Mouse (Mus musculus): ENCODE data around the gene Capza3. TPM values are rescaled to one million over a fixed set of nuclear protein-coding genes. Genes with fewer than 3 reads are reported as not detected.
A peak's percentile ranks its signal among the peaks of the same experiment; 100 is the strongest.

Capza3 gene
- polyA plus RNA-seq (2014; fragmentation: Nextera tagmentation; extraction: Ambion mirVana), result not detected in 2 replicates

DNA sequence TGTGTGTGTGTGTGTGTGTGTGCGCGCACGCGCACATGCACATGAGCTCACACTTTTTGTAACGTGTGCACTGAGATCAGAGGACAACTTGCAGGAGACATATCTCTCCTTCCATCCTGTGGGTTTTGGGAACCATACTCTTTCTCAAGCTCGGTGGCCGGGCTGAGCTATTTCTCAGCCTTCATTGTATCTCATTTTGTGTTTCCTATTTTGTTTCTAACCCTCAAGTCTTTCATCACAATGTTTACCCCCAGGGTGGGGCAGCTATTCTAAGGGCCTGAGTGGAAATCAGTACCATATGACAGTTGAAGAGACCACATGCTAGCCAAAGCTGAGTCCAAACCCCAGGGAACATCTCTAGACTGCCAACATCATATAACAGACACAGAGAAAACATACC, at the start of gene Capza3:
TSS of gene Capza3 (plus strand) at position 301 of the 400 bp plus-strand sequence.
- no peak within 1 kb of the TSS for H3K9ac ChIP-seq (ENCODE audit: low read length)
- no peak within 1 kb of the TSS for H3K4me3 ChIP-seq (ENCODE audit: low read depth, low read length)
- DNase-seq (ENCODE audit: low spot score), result no peak
- H3K36me3 ChIP-seq (ENCODE audit: control insufficient read depth, insufficient read depth, low read length), result no peaks in the 10 kb centered on the region
- no peaks in the 10 kb centered on the region for H3K4me1 ChIP-seq (ENCODE audit: control insufficient read depth, insufficient read depth, low read length)
- H3K9me3 ChIP-seq (replicated peaks; ENCODE audit: control insufficient read depth, low read length), result no peaks in the 10 kb centered on the region
- H3K27ac ChIP-seq (ENCODE audit: low read depth, low read length), result no peak within 1 kb of the TSS
- H3K27me3 ChIP-seq (replicated peaks; ENCODE audit: control insufficient read depth, insufficient read depth, low read length), result no peaks in the 10 kb centered on the region
- H3K4me2 ChIP-seq (ENCODE audit: low read length), result no peak within 1 kb of the TSS
- WGBS, result 89% methylated on average over 7 of the region's 7 CpGs
- no peak for ATAC-seq

DNA sequence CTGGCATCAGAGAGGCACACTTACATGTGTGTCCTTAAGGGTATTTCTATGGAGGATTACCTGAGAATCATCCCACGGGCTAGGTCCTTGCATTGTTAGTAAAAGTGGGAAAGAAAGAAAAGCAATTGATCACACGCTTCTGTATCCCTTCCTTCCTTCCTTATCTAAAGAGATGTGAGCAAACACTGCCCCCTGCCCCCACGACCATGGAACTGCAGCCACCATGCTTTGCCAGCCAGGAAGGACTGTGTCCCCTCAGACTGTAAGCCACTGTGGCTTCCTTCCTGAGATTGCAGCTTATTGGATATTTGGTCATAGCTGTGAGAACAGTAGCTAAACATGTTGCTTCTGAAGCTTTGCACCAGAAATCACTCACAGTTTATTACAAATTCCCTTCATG, 35.9 kb upstream of the Capza3 start:
- Histone ChIP-seq H3K27ac (ENCODE audit: low read depth, low read length) (no peak overlapping the region), H3K36me3 (ENCODE audit: control insufficient read depth, insufficient read depth, low read length) (no peaks in the 10 kb centered on the region), H3K9me3 (replicated peaks; ENCODE audit: control insufficient read depth, low read length) (peaks cover 3% of the 10 kb centered on the region; the same call in 1 of the 2 replicates), H3K9ac (ENCODE audit: low read length) (no peak overlapping the region), H3K4me3 (ENCODE audit: low read depth, low read length) (no peak overlapping the region), H3K4me2 (ENCODE audit: low read length) (no peak overlapping the region), H3K4me1 (ENCODE audit: control insufficient read depth, insufficient read depth, low read length) (no peaks in the 10 kb centered on the region), H3K27me3 (replicated peaks; ENCODE audit: control insufficient read depth, insufficient read depth, low read length) (no peaks in the 10 kb centered on the region)
- no peak for ATAC-seq
- 79% methylated on average over 3 of the region's 3 CpGs for WGBS
- DNase-seq (ENCODE audit: low spot score), result no peak

DNA sequence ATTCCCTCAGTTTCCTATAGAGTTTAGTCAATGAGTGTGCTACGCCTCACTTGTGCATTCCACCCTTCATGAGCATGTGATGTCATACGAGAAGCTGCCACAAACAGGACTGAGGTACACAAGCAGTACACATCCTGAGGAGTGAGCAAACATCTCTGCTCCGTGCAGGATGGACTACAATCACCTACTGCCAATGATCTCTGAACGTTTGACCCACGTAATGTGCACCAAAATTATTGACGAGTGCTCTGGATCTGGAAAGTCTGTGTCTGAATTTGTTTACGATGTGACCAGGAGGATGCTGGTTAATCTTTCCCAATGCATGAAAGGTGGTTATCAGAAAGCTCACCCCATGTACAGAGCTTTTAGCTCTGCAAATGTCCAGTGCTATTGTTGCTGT, 16.6 kb upstream of the Capza3 start:
- no peaks in the 10 kb centered on the region for H3K9me3 ChIP-seq (replicated peaks; ENCODE audit: control insufficient read depth, low read length)
- no peaks in the 10 kb centered on the region for H3K36me3 ChIP-seq (ENCODE audit: control insufficient read depth, insufficient read depth, low read length)
- no peak overlapping the region for H3K4me3 ChIP-seq (ENCODE audit: low read depth, low read length)
- no peak overlapping the region for H3K9ac ChIP-seq (ENCODE audit: low read length)
- 90% methylated on average over 7 of the region's 7 CpGs for WGBS
- H3K27ac ChIP-seq (ENCODE audit: low read depth, low read length), result no peak overlapping the region
- no peaks in the 10 kb centered on the region for H3K4me1 ChIP-seq (ENCODE audit: control insufficient read depth, insufficient read depth, low read length)
- ATAC-seq (no peak), DNase-seq (ENCODE audit: low spot score) (no peak)
- no peak overlapping the region for H3K4me2 ChIP-seq (ENCODE audit: low read length)
- no peaks in the 10 kb centered on the region for H3K27me3 ChIP-seq (replicated peaks; ENCODE audit: control insufficient read depth, insufficient read depth, low read length)

DNA sequence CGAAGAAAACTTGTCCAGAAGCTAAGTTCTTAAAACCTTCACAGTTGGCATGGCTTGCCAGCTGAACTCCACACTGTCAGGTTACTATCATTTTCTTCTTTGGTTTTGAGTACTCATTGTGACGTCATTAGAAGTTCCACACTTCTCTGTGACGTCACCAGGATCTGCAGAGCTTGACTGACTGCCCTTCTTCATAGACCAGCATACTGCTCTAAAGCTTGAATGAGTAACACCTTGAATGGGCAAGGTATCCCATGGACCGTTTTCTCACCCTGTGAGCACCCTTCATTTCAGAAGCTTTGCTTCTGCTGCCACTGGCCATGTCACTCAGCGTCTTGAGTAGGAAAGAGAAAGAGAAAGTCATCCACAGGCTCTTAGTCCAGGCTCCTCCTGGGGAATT, 305 bp downstream of the Capza3 start, which contains the start of gene Plcz1:
TSS of gene Plcz1 (minus strand) at position 101 of the 400 bp plus-strand sequence.
- Histone ChIP-seq H3K9ac (ENCODE audit: low read length) (no peak within 1 kb of the TSS), H3K36me3 (ENCODE audit: control insufficient read depth, insufficient read depth, low read length) (no peaks in the 10 kb centered on the region), H3K4me1 (ENCODE audit: control insufficient read depth, insufficient read depth, low read length) (no peaks in the 10 kb centered on the region), H3K4me2 (ENCODE audit: low read length) (no peak within 1 kb of the TSS), H3K4me3 (ENCODE audit: low read depth, low read length) (no peak within 1 kb of the TSS), H3K27ac (ENCODE audit: low read depth, low read length) (no peak within 1 kb of the TSS), H3K27me3 (replicated peaks; ENCODE audit: control insufficient read depth, insufficient read depth, low read length) (no peaks in the 10 kb centered on the region), H3K9me3 (replicated peaks; ENCODE audit: control insufficient read depth, low read length) (no peaks in the 10 kb centered on the region)
- ATAC-seq, result no peak
- DNase-seq (ENCODE audit: low spot score), result no peak
- 92% methylated on average over 5 of the region's 5 CpGs for WGBS

DNA sequence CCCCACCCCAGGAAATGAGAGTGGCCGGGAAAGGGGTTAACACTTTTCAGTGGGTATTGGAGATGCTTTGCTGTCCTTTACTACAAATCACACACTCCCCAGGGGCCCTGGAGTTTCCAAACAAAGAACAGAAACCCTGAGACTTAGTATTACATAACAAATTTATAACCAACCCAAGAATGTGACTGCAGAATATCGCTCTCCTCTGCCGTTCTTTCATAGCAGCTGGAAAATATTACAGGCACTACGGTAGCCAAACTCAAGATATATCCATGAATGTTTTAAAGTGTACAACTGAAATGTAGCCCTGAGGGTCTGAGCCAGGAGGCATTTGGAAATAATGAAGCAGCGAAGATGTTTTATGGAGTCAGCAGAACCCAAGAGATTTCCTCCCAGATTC, 10.4 kb downstream of the Capza3 start:
- Histone ChIP-seq H3K27me3 (replicated peaks; ENCODE audit: control insufficient read depth, insufficient read depth, low read length) (no peaks in the 10 kb centered on the region), H3K9me3 (replicated peaks; ENCODE audit: control insufficient read depth, low read length) (no peaks in the 10 kb centered on the region), H3K4me3 (ENCODE audit: low read depth, low read length) (no peak overlapping the region), H3K4me2 (ENCODE audit: low read length) (no peak overlapping the region), H3K4me1 (ENCODE audit: control insufficient read depth, insufficient read depth, low read length) (no peaks in the 10 kb centered on the region), H3K9ac (ENCODE audit: low read length) (no peak overlapping the region), H3K36me3 (ENCODE audit: control insufficient read depth, insufficient read depth, low read length) (no peaks in the 10 kb centered on the region), H3K27ac (ENCODE audit: low read depth, low read length) (no peak overlapping the region)
- no peak for ATAC-seq
- no peak for DNase-seq (ENCODE audit: low spot score)
- 88% methylated on average over 5 of the region's 5 CpGs for WGBS

DNA sequence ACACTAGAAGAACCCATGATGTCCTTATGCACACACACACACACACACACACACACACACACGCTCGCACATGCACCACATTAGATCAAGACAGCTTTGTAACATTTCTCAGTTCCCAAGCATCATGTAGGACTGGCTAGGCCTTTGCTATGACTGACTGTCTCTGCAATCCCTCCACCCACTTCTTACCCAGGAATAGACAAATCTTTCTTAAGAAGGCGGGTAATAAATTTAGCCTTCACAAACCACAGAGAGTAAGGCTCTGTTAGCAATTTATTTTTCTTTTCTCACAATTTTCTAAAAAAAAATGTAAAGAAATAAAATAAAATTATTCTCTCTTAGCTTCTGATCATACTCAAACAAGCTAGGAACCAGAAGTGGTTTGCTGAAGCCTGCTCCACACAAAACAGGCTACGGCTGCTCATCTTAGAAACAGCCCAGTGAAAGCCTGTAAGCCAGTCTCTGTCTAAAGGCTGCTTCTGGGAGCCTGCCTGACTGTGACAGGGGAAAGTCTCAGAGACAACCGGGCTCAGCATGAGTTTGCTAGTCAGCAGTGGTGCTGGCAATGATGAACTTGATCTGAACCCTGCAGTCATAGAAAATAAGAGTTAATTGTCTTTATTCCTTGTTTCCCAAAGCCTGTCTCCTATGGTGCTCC, 13.3 kb downstream of the Capza3 start:
- WGBS, result 72% methylated on average over 5 of the region's 5 CpGs
- Histone ChIP-seq H3K4me3 (ENCODE audit: low read depth, low read length) (no peak overlapping the region), H3K9ac (ENCODE audit: low read length) (no peak overlapping the region), H3K4me2 (ENCODE audit: low read length) (no peak overlapping the region), H3K27ac (ENCODE audit: low read depth, low read length) (no peak overlapping the region), H3K4me1 (ENCODE audit: control insufficient read depth, insufficient read depth, low read length) (no peaks in the 10 kb centered on the region), H3K9me3 (replicated peaks; ENCODE audit: control insufficient read depth, low read length) (no peaks in the 10 kb centered on the region), H3K36me3 (ENCODE audit: control insufficient read depth, insufficient read depth, low read length) (no peaks in the 10 kb centered on the region), H3K27me3 (replicated peaks; ENCODE audit: control insufficient read depth, insufficient read depth, low read length) (no peaks in the 10 kb centered on the region)
- no peak for ATAC-seq
- DNase-seq (ENCODE audit: low spot score), result peak; percentile 14

DNA sequence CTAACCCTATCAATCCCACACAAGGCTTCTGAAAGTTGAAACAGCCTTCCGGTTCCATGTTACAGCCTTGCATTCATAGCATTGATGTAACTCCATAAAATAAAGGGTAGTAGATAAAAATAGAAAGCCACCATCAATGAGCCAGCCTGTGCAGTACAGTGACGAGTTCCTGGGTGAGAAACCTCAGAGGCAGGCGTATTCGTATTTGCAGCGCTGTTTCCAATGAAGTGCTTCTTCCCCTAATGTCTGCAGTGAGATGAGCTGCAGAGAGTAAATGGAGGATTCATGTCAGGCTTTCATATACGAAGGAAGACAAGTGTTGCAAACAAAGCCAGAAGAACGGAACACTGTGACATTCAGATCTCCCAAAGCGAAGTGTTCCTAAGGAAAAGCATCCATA, 28.1 kb downstream of the Capza3 start:
- ATAC-seq (no peak), DNase-seq (ENCODE audit: low spot score) (no peak)
- Histone ChIP-seq H3K9ac (ENCODE audit: low read length) (no peak overlapping the region), H3K4me1 (ENCODE audit: control insufficient read depth, insufficient read depth, low read length) (no peaks in the 10 kb centered on the region), H3K27me3 (replicated peaks; ENCODE audit: control insufficient read depth, insufficient read depth, low read length) (no peaks in the 10 kb centered on the region), H3K9me3 (replicated peaks; ENCODE audit: control insufficient read depth, low read length) (no peaks in the 10 kb centered on the region), H3K4me3 (ENCODE audit: low read depth, low read length) (no peak overlapping the region), H3K27ac (ENCODE audit: low read depth, low read length) (no peak overlapping the region), H3K4me2 (ENCODE audit: low read length) (no peak overlapping the region), H3K36me3 (ENCODE audit: control insufficient read depth, insufficient read depth, low read length) (no peaks in the 10 kb centered on the region)
- 85% methylated on average over 8 of the region's 8 CpGs for WGBS

DNA sequence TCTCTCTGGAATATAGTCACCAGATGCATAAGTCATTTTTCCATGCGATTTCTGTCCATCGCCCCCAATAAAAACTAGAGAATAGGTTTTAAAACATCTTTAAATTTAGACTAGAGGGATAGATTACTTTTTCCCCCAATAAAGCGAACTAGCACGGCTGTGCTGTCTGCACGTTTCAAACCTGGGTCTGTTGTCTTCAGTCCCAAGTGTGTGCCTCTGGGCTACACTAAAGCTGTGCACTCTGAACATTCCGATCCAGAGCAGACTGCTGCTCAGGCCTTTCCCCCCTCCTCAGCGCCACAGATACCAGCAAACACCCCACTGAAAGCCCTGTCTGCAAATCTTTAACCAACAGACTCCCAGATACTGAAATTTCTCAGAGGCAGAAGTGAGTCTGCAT, 39.9 kb downstream of the Capza3 start:
- Histone ChIP-seq H3K27me3 (replicated peaks; ENCODE audit: control insufficient read depth, insufficient read depth, low read length) (no peaks in the 10 kb centered on the region), H3K9ac (ENCODE audit: low read length) (no peak overlapping the region), H3K27ac (ENCODE audit: low read depth, low read length) (no peak overlapping the region), H3K4me1 (ENCODE audit: control insufficient read depth, insufficient read depth, low read length) (no peaks in the 10 kb centered on the region), H3K9me3 (replicated peaks; ENCODE audit: control insufficient read depth, low read length) (no peaks in the 10 kb centered on the region), H3K4me2 (ENCODE audit: low read length) (no peak overlapping the region), H3K4me3 (ENCODE audit: low read depth, low read length) (no peak overlapping the region), H3K36me3 (ENCODE audit: control insufficient read depth, insufficient read depth, low read length) (no peaks in the 10 kb centered on the region)
- ATAC-seq (no peak), DNase-seq (ENCODE audit: low spot score) (no peak)
- 91% methylated on average over 7 of the region's 7 CpGs for WGBS

DNA sequence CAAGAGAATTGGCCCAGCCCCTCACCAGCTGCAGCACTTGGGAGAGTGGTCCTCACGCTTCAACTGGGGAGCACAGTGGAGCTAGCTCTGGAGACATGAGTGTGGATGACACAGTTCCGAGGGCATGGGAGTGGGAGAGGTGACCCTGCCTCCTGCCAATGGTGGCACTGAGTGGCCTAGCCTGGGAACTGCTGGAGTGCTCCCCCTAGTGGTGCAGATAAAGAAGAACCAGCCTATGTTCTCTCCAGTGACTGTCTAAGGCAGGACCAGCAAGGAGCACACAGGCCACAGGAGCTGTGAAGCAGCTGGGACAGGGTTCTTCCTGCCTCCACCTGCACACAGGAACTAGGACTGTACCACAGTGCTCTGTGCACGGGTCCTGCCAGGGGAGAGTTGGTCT, 40.7 kb downstream of the Capza3 start:
- Histone ChIP-seq H3K36me3 (ENCODE audit: control insufficient read depth, insufficient read depth, low read length) (no peaks in the 10 kb centered on the region), H3K4me1 (ENCODE audit: control insufficient read depth, insufficient read depth, low read length) (no peaks in the 10 kb centered on the region), H3K4me3 (ENCODE audit: low read depth, low read length) (no peak overlapping the region), H3K4me2 (ENCODE audit: low read length) (no peak overlapping the region), H3K27ac (ENCODE audit: low read depth, low read length) (no peak overlapping the region), H3K9me3 (replicated peaks; ENCODE audit: control insufficient read depth, low read length) (no peaks in the 10 kb centered on the region), H3K9ac (ENCODE audit: low read length) (no peak overlapping the region), H3K27me3 (replicated peaks; ENCODE audit: control insufficient read depth, insufficient read depth, low read length) (no peaks in the 10 kb centered on the region)
- WGBS, result 83% methylated on average over 3 of the region's 3 CpGs
- DNase-seq (ENCODE audit: low spot score), result no peak
- no peak for ATAC-seq

All from forebrain, embryonic 14.5 days (tissue).